Mouse (Mus musculus): Measurements from ENCODE around the gene 1700024G13Rik.

DNA sequence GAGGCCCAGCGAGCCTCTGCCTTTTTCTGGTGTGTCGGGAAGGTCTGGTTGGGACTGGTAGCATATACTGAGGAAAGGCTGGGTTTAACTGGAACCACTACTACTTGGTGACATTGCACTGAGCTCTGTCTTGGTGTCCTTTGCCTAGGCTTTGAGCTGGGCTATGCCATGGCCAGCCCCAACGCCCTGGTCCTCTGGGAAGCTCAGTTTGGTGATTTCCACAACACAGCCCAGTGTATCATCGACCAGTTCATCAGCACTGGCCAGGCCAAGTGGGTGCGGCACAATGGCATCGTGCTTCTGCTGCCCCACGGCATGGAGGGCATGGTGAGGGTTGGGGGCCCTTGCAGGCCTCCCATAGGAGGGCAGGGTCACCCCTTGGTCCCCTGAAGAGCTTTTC, 44.0 kb downstream of the 1700024G13Rik start:
- TF ChIP-seq CTCF (conservative IDR thresholded peaks at IDR 0.05; ENCODE audit: low read length) (no peak), NANOG (IDR thresholded peaks at IDR 0.05; ENCODE audit: borderline replicate concordance, low read length) (no peak)
